Mouse (Mus musculus) embryonic fibroblast, embryonic 13.5 days (primary cell): ENCODE results near the gene Tut4.

ENCODE experiments used
- CTCF ChIP-seq: IDR thresholded peaks from 2 replicates; pipeline ENCODE4 v1.5.1; 2011; ENCODE audit warnings: mild to moderate bottlenecking, control low read depth, low read length, moderate library complexity, borderline replicate concordance; ENCODE audit not compliant: insufficient read depth
- POLR2A ChIP-seq: IDR thresholded peaks from 2 replicates; pipeline ENCODE4 v1.6.1; 2011; ENCODE audit warnings: low read depth, mild to moderate bottlenecking, control low read depth, low read length, moderate library complexity

GRCm38 (mm10) chr4:108461262-108461903 is 2.2 kb downstream of the Tut4 start:
- TF ChIP-seq CTCF (no peak), POLR2A (no peak)
